Mouse (Mus musculus) embryonic facial prominence, embryonic 14.5 days (tissue): ENCODE measurements at regions not wholly inside any gene's neighbourhood (a gene's known extent, or its start where the extent isn't known, plus 50 kb on each side); places are given as distances from the start of the nearest gene placed in this dataset.

Experiments
- ATAC-seq: fragments of 200-750 bp; cut with Nextera tagmentation; 2 replicates; pipeline ENCODE4 v1.8.0; 2017; ENCODE audit warnings: low read depth, moderate number of reproducible peaks, moderate TSS enrichment
- DNase-seq: peaks from one replicate; pipeline ENCODE4 v3.0.0-alpha.2; 2015; ENCODE audit warnings: low spot score
- H3K27ac ChIP-seq: fragments of 300-500 bp; sonication (generic); replicated peaks from 2 replicates; pipeline ENCODE4 v1.5.1; 2014; ENCODE audit warnings: low read depth, mild to moderate bottlenecking, low read length, moderate library complexity
- H3K27me3 ChIP-seq: fragments of 300-500 bp; sonication (generic); replicated peaks from 2 replicates; pipeline ENCODE4 v1.6.1; 2014; ENCODE audit warnings: low read length; ENCODE audit not compliant: control insufficient read depth, insufficient read depth
- H3K36me3 ChIP-seq: fragments of 300-500 bp; sonication (generic); 2 replicates; pipeline ENCODE4 v1.6.1; 2014; ENCODE audit warnings: low read length, mixed read lengths; ENCODE audit not compliant: control insufficient read depth, insufficient read depth
- H3K4me1 ChIP-seq: fragments of 300-500 bp; sonication (generic); 2 replicates; pipeline ENCODE4 v1.6.1; 2014; ENCODE audit warnings: antibody characterized with exemption, low read length; ENCODE audit not compliant: control insufficient read depth, insufficient read depth
- H3K4me2 ChIP-seq: fragments of 300-500 bp; sonication (generic); 2 replicates; pipeline ENCODE4 v1.6.1; 2014; ENCODE audit warnings: low read depth, mild to moderate bottlenecking, low read length, moderate library complexity, mixed read lengths
- H3K4me3 ChIP-seq: fragments of 300-500 bp; sonication (generic); 2 replicates; pipeline ENCODE4 v1.5.1; 2014; ENCODE audit warnings: low read depth, mild to moderate bottlenecking, low read length
- H3K9ac ChIP-seq: fragments of 300-500 bp; sonication (generic); 2 replicates; pipeline ENCODE4 v1.6.1; 2014; ENCODE audit warnings: low read depth, mild to moderate bottlenecking, low read length, moderate library complexity, mixed read lengths
- H3K9me3 ChIP-seq: fragments of 300-500 bp; sonication (generic); 2 replicates; pipeline ENCODE4 v1.6.1; 2016; ENCODE audit warnings: low read length; ENCODE audit not compliant: control insufficient read depth
- WGBS: fragments of 180-500 bp; shearing (Covaris S2); extraction: QIAGEN DNeasy Blood & Tissue Kit; methylation state at CpG from one replicate; pipeline ENCODE4 v1.1.7; 2014; 5-methylcytosine and 5-hydroxymethylcytosine counted together

GRCm38 (mm10) chr3:21971731-21972130 is 104.7 kb upstream of the Tbl1xr1 start:
- ATAC-seq (no peak), DNase-seq (no peak)
- H3K9me3 ChIP-seq = no peaks in the 10 kb centered on the region
- 86% methylated on average over 1 of the region's 1 CpGs for WGBS
- H3K27me3 ChIP-seq = no peaks in the 10 kb centered on the region
- H3K27ac ChIP-seq = no peak overlapping the region
- H3K4me1 ChIP-seq = no peaks in the 10 kb centered on the region
- no peak overlapping the region for H3K9ac ChIP-seq
- H3K4me3 ChIP-seq = no peak overlapping the region
- H3K4me2 ChIP-seq = no peak overlapping the region
- H3K36me3 ChIP-seq = no peaks in the 10 kb centered on the region

GRCm38 (mm10) chr3:21973153-21973552 is 103.3 kb upstream of the Tbl1xr1 start:
- no peaks in the 10 kb centered on the region for H3K36me3 ChIP-seq
- H3K9me3 ChIP-seq = no peaks in the 10 kb centered on the region
- no peaks in the 10 kb centered on the region for H3K27me3 ChIP-seq
- no peak for DNase-seq
- H3K4me2 ChIP-seq = no peak overlapping the region
- no peak overlapping the region for H3K9ac ChIP-seq
- no peaks in the 10 kb centered on the region for H3K4me1 ChIP-seq
- no peak overlapping the region for H3K27ac ChIP-seq
- no peak overlapping the region for H3K4me3 ChIP-seq
- ATAC-seq = no peak
- 85% methylated on average over 1 of the region's 1 CpGs for WGBS

GRCm38 (mm10) chr3:21973681-21974080 is 102.8 kb upstream of the Tbl1xr1 start:
- no peaks in the 10 kb centered on the region for H3K4me1 ChIP-seq
- H3K27ac ChIP-seq = no peak overlapping the region
- no peaks in the 10 kb centered on the region for H3K36me3 ChIP-seq
- DNase-seq (no peak), ATAC-seq (no peak)
- no peak overlapping the region for H3K4me2 ChIP-seq
- no peak overlapping the region for H3K9ac ChIP-seq
- WGBS = 81% methylated on average over 7 of the region's 7 CpGs
- H3K9me3 ChIP-seq = no peaks in the 10 kb centered on the region
- H3K27me3 ChIP-seq = no peaks in the 10 kb centered on the region
- H3K4me3 ChIP-seq = no peak overlapping the region

DNA sequence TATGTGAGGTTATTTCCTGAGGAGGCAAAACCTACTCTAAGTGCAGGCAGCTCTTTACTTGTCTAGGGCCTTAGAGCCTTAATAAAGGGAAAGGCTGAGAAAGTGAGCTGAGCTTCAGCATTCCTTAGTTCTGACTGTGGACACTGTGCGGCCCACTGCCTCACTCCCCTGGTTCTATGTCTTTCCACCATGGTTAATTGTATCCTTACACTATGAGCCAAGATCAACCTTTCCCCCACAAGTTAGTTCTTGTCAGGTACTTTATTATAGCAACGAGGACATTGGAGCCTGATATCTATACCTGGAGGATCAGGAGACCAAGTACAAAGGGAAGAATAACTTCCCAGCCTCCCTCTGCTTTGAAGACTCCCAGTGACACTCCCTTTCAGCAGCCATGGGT is 101.7 kb upstream of the Tbl1xr1 start:
- H3K9ac ChIP-seq = no peak overlapping the region
- 75% methylated on average over 2 of the region's 2 CpGs for WGBS
- H3K27ac ChIP-seq = no peak overlapping the region
- ATAC-seq (no peak), DNase-seq (no peak)
- no peaks in the 10 kb centered on the region for H3K36me3 ChIP-seq
- H3K4me1 ChIP-seq = no peaks in the 10 kb centered on the region
- H3K4me2 ChIP-seq = no peak overlapping the region
- no peak overlapping the region for H3K4me3 ChIP-seq
- no peaks in the 10 kb centered on the region for H3K9me3 ChIP-seq
- H3K27me3 ChIP-seq = no peaks in the 10 kb centered on the region

DNA sequence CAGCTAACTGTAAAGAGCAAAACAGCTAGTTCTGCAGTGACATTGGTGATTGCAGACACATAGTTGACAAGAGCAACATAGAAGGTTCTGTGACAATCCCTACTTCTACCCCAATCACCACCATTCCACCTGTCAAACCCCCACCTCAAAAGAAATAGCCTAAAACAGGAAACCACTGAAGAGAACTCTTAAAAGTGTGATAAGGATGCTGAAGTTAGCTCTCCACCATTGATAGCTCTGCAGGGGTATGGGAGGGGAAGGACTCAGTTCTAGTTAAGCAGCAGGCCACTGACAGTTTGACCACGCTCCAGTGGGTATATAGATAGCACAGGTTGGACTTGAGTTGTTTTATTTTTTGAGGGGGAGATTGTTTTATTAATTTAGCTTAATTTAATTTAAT is 98.7 kb upstream of the Tbl1xr1 start:
- H3K9ac ChIP-seq = no peak overlapping the region
- no peak overlapping the region for H3K27ac ChIP-seq
- ATAC-seq = no peak
- H3K4me3 ChIP-seq = no peak overlapping the region
- H3K4me2 ChIP-seq = no peak overlapping the region
- H3K36me3 ChIP-seq = no peaks in the 10 kb centered on the region
- DNase-seq = no peak
- H3K27me3 ChIP-seq = no peaks in the 10 kb centered on the region
- no peaks in the 10 kb centered on the region for H3K9me3 ChIP-seq
- 86% methylated on average over 1 of the region's 1 CpGs for WGBS
- H3K4me1 ChIP-seq = no peaks in the 10 kb centered on the region

DNA sequence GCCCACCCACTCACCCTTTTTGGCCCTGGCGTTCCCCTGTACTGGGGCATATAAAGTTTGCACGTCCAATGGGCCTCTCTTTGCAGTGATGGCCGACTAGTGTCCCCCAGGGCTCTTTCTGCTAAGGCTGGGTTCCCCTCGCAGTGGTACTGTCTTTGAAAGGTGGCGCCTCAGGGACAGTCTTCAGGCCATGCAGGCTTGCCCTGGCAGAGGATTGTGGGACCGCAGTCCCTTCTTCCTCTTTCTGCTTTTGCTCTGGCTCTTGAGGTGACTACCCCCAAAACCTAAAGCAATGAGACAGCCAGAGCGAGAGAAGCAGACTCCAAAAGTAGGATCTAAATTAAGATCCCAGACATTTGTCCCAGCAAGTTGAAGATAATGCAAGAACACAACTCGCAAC is 93.5 kb upstream of the Tbl1xr1 start:
- Histone ChIP-seq H3K27me3 (no peaks in the 10 kb centered on the region), H3K9me3 (no peaks in the 10 kb centered on the region), H3K4me1 (no peaks in the 10 kb centered on the region), H3K4me2 (no peak overlapping the region), H3K4me3 (no peak overlapping the region), H3K27ac (no peak overlapping the region), H3K9ac (no peak overlapping the region), H3K36me3 (no peaks in the 10 kb centered on the region)
- 83% methylated on average over 8 of the region's 8 CpGs for WGBS
- DNase-seq (no peak), ATAC-seq (no peak)

GRCm38 (mm10) chr3:21983993-21984725 is 92.3 kb upstream of the Tbl1xr1 start:
- no peaks in the 10 kb centered on the region for H3K4me1 ChIP-seq
- WGBS = 42% methylated on average over 2 of the region's 2 CpGs
- no peak overlapping the region for H3K9ac ChIP-seq
- H3K27ac ChIP-seq = no peak overlapping the region
- DNase-seq (no peak), ATAC-seq (no peak)
- no peaks in the 10 kb centered on the region for H3K36me3 ChIP-seq
- H3K9me3 ChIP-seq = no peaks in the 10 kb centered on the region
- H3K4me2 ChIP-seq = no peak overlapping the region
- no peak overlapping the region for H3K4me3 ChIP-seq
- H3K27me3 ChIP-seq = no peaks in the 10 kb centered on the region

- Histone ChIP-seq H3K9ac (no peak overlapping the region), H3K4me2 (no peak overlapping the region), H3K27me3 (no peaks in the 10 kb centered on the region), H3K9me3 (no peaks in the 10 kb centered on the region), H3K27ac (no peak overlapping the region), H3K4me3 (no peak overlapping the region), H3K36me3 (no peaks in the 10 kb centered on the region), H3K4me1 (no peaks in the 10 kb centered on the region)
- 62% methylated on average over 2 of the region's 2 CpGs for WGBS
- no peak for ATAC-seq
- no peak for DNase-seq
Measured at GRCm38 (mm10) chr3:21984807-21985206, 91.6 kb upstream of the Tbl1xr1 start.

DNA sequence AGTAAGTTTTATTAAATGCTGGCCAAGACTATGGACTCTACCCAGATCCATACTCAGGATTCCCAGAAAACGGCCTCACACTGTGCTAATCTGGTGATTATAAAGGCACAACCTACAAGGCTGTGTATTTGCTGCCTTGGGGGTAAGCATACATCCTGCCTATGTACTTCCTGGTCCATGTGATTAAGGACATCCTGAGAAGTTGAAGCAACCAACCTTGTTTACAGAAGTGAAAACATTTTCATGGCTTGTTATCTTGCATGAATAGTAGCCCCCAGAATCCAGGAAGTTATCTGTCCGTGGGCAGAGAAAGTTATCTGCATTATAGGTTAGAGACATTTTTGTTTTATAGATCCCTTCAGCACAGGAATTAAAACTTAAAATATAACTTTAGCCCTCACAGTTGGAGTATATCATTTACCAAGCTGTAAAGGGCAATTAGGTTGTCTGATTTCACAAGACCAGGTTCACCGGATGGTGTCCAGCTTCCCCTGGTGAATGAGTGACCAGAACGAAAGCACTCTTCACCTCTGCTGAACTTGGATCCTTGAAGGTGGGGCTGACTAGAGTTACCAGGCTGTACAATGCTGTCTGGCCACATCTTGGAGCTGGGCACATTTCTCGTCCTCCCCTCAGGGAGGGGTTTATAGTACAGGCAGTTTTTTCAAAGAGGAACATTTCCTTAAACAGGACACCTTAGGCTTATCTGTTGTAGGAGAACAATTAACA is 90.1 kb upstream of the Tbl1xr1 start:
- Histone ChIP-seq H3K36me3 (no peaks in the 10 kb centered on the region), H3K9ac (no peak overlapping the region), H3K4me1 (no peaks in the 10 kb centered on the region), H3K4me2 (no peak overlapping the region), H3K27ac (no peak overlapping the region), H3K4me3 (no peak overlapping the region), H3K9me3 (no peaks in the 10 kb centered on the region), H3K27me3 (no peaks in the 10 kb centered on the region)
- WGBS = 77% methylated on average over 5 of the region's 5 CpGs
- DNase-seq (no peak), ATAC-seq (no peak)
